Mouse (Mus musculus) cerebellum, adult 11 months (tissue): ENCODE measurements around the gene Clec4b2.
"Not testable (repeated sequence)": the region's sequence is repeated elsewhere in the genome, so short reads cannot be mapped to it uniquely, and the experiment has no call there.

Experiments
- DNase-seq: peaks from one replicate; pipeline ENCODE4 v3.0.0; 2022

The Clec4b2 gene

DNA sequence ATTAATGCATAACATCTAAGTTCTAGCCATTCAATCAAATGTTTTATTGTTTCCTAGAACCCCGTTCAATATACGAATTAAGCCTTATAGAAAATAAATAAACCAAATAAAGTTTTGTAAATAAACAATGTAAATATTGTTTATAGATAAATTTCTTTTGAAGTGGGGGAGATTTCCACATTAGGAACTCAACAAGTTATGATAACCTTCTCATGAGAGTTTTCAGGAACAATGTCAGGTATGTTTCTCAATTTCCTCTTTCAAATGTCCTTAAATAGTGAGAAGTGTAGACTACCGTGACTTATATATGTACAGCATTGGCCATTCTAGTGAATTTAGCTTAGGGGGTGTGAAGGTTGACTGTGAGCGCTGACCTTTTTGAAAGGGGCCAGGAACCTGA, at the start of gene Clec4b2:
Clec4b2 (plus strand) TSS at position 301 of the 400 bp plus-strand sequence.
- DNase-seq = no peak

- DNase-seq = no peak
Measured at GRCm38 (mm10) chr6:123123195-123123594, 49.5 kb upstream of the Clec4b2 start.

DNA sequence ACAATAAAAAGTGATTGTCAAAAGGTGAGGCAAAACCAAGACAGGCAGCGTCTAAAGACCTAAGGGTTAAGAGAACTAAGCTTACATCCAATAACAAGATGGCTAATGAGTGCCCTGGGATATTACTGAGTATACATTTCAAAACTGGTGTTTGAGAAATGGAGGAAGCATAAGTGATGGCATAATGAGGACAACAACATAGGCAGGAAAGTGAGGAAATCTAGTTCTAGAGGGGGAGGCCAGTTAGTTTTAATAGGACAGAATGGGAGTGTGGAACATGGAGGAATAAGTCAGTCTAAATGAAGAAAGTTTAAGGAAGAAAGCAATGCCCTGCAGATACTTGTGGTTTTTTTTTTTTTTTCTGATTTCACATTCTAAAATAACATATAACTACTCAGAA, 45.5 kb upstream of the Clec4b2 start:
- DNase-seq = no peak

DNA sequence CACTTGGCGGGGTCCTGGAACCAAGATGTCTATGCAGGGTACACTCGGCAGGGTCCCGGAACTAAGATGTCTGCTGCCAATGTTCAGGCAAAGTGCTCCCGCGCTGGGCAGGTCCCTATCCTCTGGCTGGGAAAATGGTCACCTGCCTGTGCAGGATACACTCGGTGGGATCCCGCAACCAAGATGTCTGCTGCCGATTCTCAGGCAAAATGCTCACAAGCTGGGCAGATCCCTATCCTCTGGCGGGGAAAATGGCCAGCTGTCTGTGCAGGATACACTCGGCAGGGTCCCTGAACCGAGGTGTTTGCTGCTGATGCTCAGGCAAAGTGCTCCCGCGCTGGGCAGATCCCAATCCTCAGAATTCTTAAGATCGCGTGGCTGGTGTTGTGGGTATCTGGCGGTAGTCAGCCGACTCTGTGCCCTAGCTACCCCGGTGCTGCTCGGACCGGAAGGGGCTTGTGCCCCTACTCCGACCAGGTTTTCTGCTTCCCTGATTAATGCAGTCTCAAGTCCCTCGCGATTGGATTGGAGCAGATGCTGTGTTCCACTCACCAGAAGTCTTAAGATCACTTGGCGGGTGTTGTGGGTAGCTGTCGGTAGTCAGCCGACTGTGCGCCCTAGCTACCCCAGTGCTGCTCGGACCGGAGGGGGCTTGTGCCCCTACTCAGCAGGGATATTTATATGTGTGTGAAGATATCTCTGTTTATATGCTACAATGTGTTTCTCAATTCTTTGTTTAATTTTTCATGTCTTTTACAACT, 34.7 kb upstream of the Clec4b2 start:
- DNase-seq = not testable (repeated sequence)

GRCm38 (mm10) chr6:123170106-123170505, 2.6 kb upstream of the Clec4b2 start:
- DNase-seq = no peak

GRCm38 (mm10) chr6:123171040-123171439, 1.7 kb upstream of the Clec4b2 start:
- DNase-seq = no peak

- DNase-seq = no peak
Measured at GRCm38 (mm10) chr6:123175549-123175948, 2.9 kb downstream of the Clec4b2 start.

DNA sequence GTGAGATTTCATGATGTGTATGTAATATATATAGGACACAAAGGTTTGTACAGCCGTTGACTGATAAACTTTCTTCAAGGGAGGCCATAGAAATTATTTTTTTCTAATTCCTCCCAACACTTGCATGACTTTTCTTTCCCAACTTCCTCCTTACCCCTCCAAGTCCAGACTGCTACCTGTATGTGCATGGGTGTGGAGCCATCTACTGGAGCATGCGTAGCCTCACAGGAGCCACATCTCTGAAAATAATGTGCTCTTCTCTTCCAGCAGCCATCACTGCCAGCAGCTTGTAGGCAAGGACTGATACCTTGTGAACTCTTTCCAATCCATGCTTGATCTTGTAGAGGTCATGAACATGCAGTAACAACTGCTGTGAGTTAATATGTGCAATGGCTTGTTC, 12.2 kb downstream of the Clec4b2 start:
- DNase-seq = not testable (repeated sequence)

- no peak for DNase-seq
Measured at GRCm38 (mm10) chr6:123207187-123208076, 34.7 kb downstream of the Clec4b2 start.

DNA sequence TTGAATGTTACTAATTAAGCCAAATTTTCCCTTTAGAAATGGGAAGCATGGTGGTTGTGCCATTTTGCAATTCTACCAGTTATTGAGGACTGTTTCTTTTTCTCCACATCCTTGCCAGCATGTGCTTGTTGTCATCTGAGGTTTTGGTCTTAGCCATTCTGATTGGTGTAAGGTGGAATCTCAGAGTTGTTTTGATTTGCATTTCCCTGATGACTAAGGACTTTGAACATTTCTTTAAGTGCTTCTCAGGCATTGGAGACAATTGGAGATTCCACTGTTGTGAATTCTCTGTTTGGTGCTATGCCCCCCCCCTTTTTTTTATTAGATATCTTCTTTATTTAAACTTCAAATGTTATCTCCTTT, 35.4 kb downstream of the Clec4b2 start:
- not testable (repeated sequence) for DNase-seq

DNA sequence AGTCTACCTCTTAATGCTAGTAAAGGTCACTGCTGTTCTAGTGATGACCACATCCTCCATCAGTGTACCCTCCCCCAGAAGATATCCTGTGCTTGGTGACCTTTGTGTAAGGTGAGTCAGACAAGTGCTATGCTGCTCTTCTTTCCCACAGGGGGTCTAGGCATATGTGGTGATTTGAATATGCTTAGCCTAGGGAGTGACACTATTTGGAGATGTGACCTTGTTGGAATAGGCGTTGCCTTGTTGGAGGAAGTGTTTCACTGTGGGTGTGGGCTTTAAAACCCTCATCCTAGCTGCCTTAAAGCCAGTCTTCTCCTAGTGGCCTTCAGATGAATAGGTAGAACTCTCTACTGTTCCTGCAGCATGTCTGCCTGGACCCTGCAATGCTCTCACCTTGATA, 39.0 kb downstream of the Clec4b2 start:
- DNase-seq = no peak

- no peak for DNase-seq
Measured at GRCm38 (mm10) chr6:123227519-123228166, 55.0 kb downstream of the Clec4b2 start.

- DNase-seq = no peak
Measured at GRCm38 (mm10) chr6:123229644-123230043, 57.0 kb downstream of the Clec4b2 start, which contains the start of gene Clec4n. Gene Clec4n, plus strand, starts transcription at chr6:123229843.

GRCm38 (mm10) chr6:123231149-123231548, 58.5 kb downstream of the Clec4b2 start:
- DNase-seq = no peak

DNA sequence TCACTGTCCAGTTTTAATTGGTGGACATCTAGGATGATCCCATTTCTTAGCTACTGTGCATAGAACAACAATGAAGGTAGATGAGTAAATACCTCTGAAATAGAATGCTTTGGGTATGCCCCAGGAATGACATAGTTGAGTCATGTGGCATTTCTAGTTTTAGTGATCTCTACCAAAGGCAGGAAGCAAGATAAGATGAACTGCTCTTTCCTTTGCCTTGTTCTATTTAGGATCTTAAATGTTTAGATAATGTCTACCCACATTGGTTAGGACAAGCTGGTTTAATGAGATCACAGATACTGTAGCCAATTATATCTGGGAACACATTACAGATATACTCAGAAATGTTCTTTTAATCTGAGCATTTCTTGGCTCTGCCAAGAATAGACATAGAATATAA, 64.9 kb downstream of the Clec4b2 start:
- no peak for DNase-seq

GRCm38 (mm10) chr6:123244201-123244600, 71.5 kb downstream of the Clec4b2 start:
- no peak for DNase-seq

GRCm38 (mm10) chr6:123248862-123249261, 76.2 kb downstream of the Clec4b2 start:
- DNase-seq = not testable (repeated sequence)

- DNase-seq = no peak
Measured at GRCm38 (mm10) chr6:123252735-123253134, 80.0 kb downstream of the Clec4b2 start.
